Mouse (Mus musculus) embryonic facial prominence, embryonic 15.5 days (tissue): ENCODE results near the gene Slc4a11. TPM values are rescaled to one million over a fixed set of nuclear protein-coding genes. Genes with fewer than 3 reads are reported as not detected.

ENCODE experiments used
- ATAC-seq: fragments of 200-750 bp; cut with Nextera tagmentation; 2 replicates; pipeline ENCODE4 v1.8.0; 2017; ENCODE audit warnings: low read depth, moderate TSS enrichment; ENCODE audit not compliant: insufficient number of reproducible peaks, low FRiP score, low TSS enrichment
- H3K27ac ChIP-seq: fragments of 300-500 bp; sonication (generic); replicated peaks from 2 replicates; pipeline ENCODE4 v1.5.1; 2015; ENCODE audit warnings: mild to moderate bottlenecking, inconsistent platforms
- H3K27me3 ChIP-seq: fragments of 300-500 bp; sonication (generic); 2 replicates; pipeline ENCODE4 v1.6.1; 2015; ENCODE audit warnings: inconsistent platforms
- H3K36me3 ChIP-seq: fragments of 300-500 bp; sonication (generic); 2 replicates; pipeline ENCODE4 v1.6.1; 2015; ENCODE audit warnings: mild to moderate bottlenecking, inconsistent platforms
- H3K4me1 ChIP-seq: fragments of 300-500 bp; sonication (generic); 2 replicates; pipeline ENCODE4 v1.6.1; 2015; ENCODE audit warnings: inconsistent platforms
- H3K4me2 ChIP-seq: fragments of 300-500 bp; sonication (generic); replicated peaks from 2 replicates; pipeline ENCODE4 v1.6.1; 2015; ENCODE audit warnings: mild to moderate bottlenecking, inconsistent platforms
- H3K4me3 ChIP-seq: fragments of 300-500 bp; sonication (generic); replicated peaks from 2 replicates; pipeline ENCODE4 v1.5.1; 2015; ENCODE audit warnings: mild to moderate bottlenecking, inconsistent platforms
- H3K9ac ChIP-seq: fragments of 300-500 bp; sonication (generic); 2 replicates; pipeline ENCODE4 v1.6.1; 2015; ENCODE audit warnings: inconsistent platforms
- H3K9me3 ChIP-seq: fragments of 300-500 bp; sonication (generic); replicated peaks from 2 replicates; pipeline ENCODE4 v1.6.1; 2016; ENCODE audit warnings: inconsistent platforms
- WGBS: fragments of 180-500 bp; shearing (Covaris S2); methylation state at CpG from one replicate; pipeline ENCODE4 v1.1.7; 2015; 5-methylcytosine and 5-hydroxymethylcytosine counted together
- polyA plus RNA-seq: library from polyadenylated mRNA; unstranded; fragments of >200 nt; fragmentation: Nextera tagmentation; extraction: Ambion mirVana; gene quantifications from 2 replicates; pipeline ENCODE4 v1.2.1, GENCODE M21; 2015

Slc4a11 gene
- polyA plus RNA-seq = 4.7 and 5.4 TPM in 2 replicates

DNA sequence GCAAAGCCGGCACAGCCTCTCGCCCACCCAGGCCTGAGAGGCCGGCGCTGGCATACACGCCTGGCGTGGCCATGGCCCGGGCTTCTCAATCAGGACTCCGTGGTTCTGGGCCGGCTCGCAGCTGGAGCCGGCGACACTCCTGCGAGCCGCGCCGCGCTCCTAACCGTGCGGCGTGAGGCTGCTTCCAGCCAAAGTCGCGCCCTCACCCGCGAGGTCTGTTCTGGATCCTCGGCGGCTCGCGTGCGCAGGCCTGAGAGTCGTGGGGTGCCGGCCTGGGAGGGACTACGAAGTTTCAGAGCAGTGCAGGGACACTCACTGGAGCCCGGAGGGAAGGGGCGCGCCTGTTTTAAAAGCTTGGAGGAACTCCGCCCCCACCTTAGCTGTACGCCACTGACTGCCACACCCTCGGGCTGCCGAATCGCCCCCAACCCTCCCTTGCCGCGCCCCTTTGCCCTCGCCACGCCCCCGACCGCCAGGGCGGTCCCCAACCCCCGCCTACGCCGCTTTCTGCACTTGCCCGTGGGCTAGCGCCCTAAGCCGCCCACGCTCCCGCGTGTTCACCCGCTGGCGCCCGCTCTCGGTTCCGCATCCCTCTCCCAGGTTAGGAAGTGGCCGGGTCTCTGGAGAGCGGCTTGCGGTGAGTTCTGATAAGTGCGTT lies at the start of gene Slc4a11:
Slc4a11 (minus strand) TSS at position 367 of the 658 bp plus-strand sequence.
- Histone ChIP-seq H3K4me1 (peaks cover 19% of the 10 kb centered on the region), H3K4me2 (peak within 1 kb of the TSS; percentile 99), H3K9ac (peak within 1 kb of the TSS; percentile 37), H3K27me3 (peaks cover 29% of the 10 kb centered on the region), H3K9me3 (no peaks in the 10 kb centered on the region), H3K4me3 (peak within 1 kb of the TSS; percentile 62), H3K36me3 (no peaks in the 10 kb centered on the region), H3K27ac (no peak within 1 kb of the TSS)
- ATAC-seq = peak; percentile 82
- under 1% methylated on average over 65 of the region's 65 CpGs for WGBS

DNA sequence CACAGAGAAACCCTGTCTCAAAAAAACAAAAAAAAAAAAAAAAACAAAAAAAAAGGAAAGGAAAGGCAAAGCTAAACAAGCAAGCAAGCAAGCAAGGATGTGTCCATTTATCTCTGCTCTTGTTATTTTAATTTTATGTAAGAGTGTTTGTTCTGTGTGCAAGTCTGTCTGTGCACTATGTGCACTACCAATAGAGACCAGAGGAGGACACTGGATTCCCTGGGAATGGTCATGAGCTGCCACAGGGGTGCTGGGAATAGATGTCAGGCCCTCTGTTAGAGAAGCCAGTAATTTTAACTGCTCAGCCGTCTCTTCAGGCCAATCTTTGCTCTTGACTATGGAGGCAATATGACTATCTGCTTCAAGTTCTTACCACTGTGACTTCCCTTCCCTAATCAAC lies 46.3 kb upstream of the Slc4a11 start:
- H3K9ac ChIP-seq = no peak overlapping the region
- no peak for ATAC-seq
- WGBS = 95% methylated on average over 1 of the region's 1 CpGs
- no peak overlapping the region for H3K4me3 ChIP-seq
- no peaks in the 10 kb centered on the region for H3K9me3 ChIP-seq
- 0 out of 2 replicates have a peak, but pooled peaks cover 3% of the 10 kb centered on the region for H3K4me1 ChIP-seq
- no peak overlapping the region for H3K4me2 ChIP-seq
- no peaks in the 10 kb centered on the region for H3K27me3 ChIP-seq
- H3K27ac ChIP-seq = no peak overlapping the region
- peaks cover 95% of the 10 kb centered on the region for H3K36me3 ChIP-seq

DNA sequence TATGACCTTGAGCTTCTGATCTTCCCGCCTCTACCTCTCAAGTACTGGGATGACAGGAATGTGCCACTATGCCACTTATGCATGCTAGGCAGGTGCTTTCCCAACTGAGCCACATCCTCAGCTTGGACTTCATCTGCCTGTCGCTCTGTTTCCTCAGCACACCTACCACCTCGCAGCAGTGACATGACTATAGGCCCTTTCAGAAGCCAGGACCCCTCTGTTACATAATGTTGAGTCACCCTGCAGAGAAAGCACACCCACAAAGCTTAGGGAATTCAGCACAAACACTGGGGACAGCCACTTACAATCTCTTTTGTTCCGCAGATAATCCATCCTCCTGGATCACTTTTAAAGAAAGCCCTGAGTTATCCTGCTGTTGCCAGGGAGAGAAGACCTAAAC lies 42.8 kb upstream of the Slc4a11 start:
- no peak overlapping the region for H3K27ac ChIP-seq
- H3K4me1 ChIP-seq = 0 out of 2 replicates have a peak, but pooled peaks cover 3% of the 10 kb centered on the region
- no peaks in the 10 kb centered on the region for H3K9me3 ChIP-seq
- no peak overlapping the region for H3K4me2 ChIP-seq
- H3K36me3 ChIP-seq = peaks cover 92% of the 10 kb centered on the region
- no peak overlapping the region for H3K4me3 ChIP-seq
- H3K9ac ChIP-seq = no peak overlapping the region
- no peaks in the 10 kb centered on the region for H3K27me3 ChIP-seq
- no peak for ATAC-seq
- WGBS = 47% methylated on average over 4 of the region's 4 CpGs

DNA sequence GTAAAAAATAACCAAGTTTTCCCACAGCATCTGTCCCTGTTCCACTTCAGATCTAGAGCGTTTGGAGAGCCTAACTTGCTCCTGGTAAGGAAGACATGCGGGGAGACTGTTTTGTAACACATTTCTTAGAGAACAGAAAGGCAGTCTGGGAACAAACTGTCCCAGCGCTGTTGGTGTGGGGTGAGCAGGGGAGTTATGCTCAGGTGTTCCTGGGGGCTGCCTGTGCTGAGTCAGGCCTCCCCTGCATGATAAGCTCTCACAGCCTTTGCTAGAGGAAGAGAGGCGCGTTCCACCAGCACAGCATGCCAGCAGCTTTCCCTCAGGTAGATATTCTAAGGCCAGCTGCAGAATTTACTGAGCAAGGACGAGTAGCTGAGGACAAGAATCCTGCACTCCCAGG lies 40.7 kb upstream of the Slc4a11 start:
- Histone ChIP-seq H3K9ac (no peak overlapping the region), H3K4me3 (no peak overlapping the region), H3K27ac (no peak overlapping the region), H3K36me3 (peaks cover 85% of the 10 kb centered on the region), H3K9me3 (no peaks in the 10 kb centered on the region), H3K4me1 (0 out of 2 replicates have a peak, but pooled peaks cover 3% of the 10 kb centered on the region), H3K27me3 (no peaks in the 10 kb centered on the region), H3K4me2 (no peak overlapping the region)
- 76% methylated on average over 6 of the region's 6 CpGs for WGBS
- no peak for ATAC-seq

DNA sequence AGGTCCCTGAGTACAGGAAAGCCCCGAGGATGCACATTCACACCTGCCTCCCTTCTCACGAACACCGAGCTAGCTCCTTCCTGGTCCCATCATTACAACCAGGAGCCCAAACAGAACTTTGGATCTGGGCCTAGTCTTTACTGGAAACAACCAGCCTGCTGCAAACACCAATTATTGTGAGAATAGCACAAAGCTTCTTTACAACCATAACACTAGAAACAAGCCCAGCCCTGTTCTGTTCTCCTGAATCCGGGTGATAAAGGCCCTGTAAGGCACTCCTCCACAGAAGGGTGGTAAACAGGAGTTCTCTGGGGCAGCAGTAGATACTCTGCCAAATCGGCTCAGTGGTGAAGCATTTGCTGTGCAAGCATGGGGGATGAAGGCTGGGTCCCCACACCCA lies 38.0 kb upstream of the Slc4a11 start:
- H3K4me3 ChIP-seq = no peak overlapping the region

DNA sequence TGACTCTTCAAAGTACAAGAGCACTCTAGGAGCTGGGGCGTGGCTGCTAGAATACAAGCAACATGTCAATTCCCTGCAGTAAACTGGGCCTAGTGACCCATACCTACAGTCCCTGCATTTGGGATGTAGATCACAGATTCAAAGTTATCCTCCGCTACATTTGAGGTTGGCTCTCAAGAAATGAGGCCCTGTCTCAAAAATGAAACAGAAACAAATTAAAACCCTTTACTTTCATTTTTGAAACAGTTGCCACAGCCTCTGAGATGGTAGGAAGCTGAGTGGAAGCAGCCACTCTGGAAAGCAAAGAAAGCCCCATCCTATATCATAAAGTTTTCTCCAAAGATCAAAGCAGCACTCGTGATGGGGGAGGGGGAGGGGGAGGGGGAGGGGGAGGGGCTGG lies 36.1 kb upstream of the Slc4a11 start:
- no peaks in the 10 kb centered on the region for H3K27me3 ChIP-seq
- H3K9ac ChIP-seq = no peak overlapping the region
- H3K4me3 ChIP-seq = no peak overlapping the region
- no peak overlapping the region for H3K27ac ChIP-seq
- H3K36me3 ChIP-seq = peaks cover 83% of the 10 kb centered on the region
- no peak overlapping the region for H3K4me2 ChIP-seq
- H3K4me1 ChIP-seq = no peaks in the 10 kb centered on the region
- 95% methylated on average over 2 of the region's 3 CpGs for WGBS
- no peak for ATAC-seq
- no peaks in the 10 kb centered on the region for H3K9me3 ChIP-seq

More for the DNA sequence above, 38.0 kb upstream of the Slc4a11 start:
- H3K4me1 ChIP-seq = no peaks in the 10 kb centered on the region
- no peaks in the 10 kb centered on the region for H3K9me3 ChIP-seq
- 67% methylated on average over 5 of the region's 5 CpGs for WGBS
- no peak overlapping the region for H3K9ac ChIP-seq
- no peaks in the 10 kb centered on the region for H3K27me3 ChIP-seq
- peaks cover 82% of the 10 kb centered on the region for H3K36me3 ChIP-seq
- H3K27ac ChIP-seq = no peak overlapping the region
- ATAC-seq = no peak
- no peak overlapping the region for H3K4me2 ChIP-seq

DNA sequence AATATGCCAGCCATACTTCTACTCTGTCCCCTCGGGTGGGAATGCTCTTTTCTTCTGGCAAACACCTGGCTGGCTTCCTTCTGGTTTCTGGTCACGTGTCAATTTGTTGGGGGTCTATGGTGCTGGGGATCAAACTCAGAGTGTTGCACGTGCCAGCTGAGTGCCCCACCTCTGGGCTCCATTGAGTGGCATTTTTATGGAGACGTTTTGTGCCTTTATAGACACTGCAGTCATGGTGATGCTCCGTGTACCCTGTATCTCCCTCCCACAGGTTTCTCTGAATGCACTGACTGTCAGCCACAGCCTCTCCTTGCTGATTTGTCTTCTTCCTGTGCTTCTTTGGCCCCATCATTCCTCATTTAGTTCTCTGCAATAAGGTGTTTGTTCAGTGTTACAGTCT lies 34.5 kb upstream of the Slc4a11 start:
- no peaks in the 10 kb centered on the region for H3K4me1 ChIP-seq
- H3K9me3 ChIP-seq = no peaks in the 10 kb centered on the region
- no peak overlapping the region for H3K9ac ChIP-seq
- H3K4me3 ChIP-seq = no peak overlapping the region
- no peaks in the 10 kb centered on the region for H3K27me3 ChIP-seq
- ATAC-seq = no peak
- H3K4me2 ChIP-seq = no peak overlapping the region
- WGBS = 76% methylated on average over 5 of the region's 5 CpGs
- H3K36me3 ChIP-seq = peaks cover 84% of the 10 kb centered on the region
- no peak overlapping the region for H3K27ac ChIP-seq

DNA sequence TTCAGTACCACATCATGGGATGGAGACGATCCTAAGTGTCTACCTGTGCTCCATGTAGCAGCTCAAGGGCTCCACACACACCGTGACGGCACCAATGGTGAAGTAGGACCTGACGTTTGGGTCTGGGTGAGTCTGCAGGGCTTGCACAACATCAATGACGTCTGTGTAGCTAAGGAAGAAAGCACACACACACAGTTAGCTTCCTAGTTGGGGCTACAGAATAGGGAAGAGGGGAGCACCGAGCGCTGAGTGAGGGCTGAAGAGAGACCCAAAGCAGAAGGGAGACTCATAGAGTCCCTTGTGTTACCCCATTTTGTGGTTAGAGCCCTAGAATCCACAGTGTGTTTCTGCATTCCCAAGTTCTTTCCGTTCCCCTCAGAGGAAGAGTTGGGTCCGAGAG lies 33.4 kb upstream of the Slc4a11 start:
- Histone ChIP-seq H3K4me1 (no peaks in the 10 kb centered on the region), H3K27ac (no peak overlapping the region), H3K27me3 (no peaks in the 10 kb centered on the region), H3K9me3 (no peaks in the 10 kb centered on the region), H3K4me2 (no peak overlapping the region), H3K36me3 (peaks cover 86% of the 10 kb centered on the region), H3K9ac (no peak overlapping the region), H3K4me3 (no peak overlapping the region)
- no peak for ATAC-seq
- 86% methylated on average over 9 of the region's 9 CpGs for WGBS

DNA sequence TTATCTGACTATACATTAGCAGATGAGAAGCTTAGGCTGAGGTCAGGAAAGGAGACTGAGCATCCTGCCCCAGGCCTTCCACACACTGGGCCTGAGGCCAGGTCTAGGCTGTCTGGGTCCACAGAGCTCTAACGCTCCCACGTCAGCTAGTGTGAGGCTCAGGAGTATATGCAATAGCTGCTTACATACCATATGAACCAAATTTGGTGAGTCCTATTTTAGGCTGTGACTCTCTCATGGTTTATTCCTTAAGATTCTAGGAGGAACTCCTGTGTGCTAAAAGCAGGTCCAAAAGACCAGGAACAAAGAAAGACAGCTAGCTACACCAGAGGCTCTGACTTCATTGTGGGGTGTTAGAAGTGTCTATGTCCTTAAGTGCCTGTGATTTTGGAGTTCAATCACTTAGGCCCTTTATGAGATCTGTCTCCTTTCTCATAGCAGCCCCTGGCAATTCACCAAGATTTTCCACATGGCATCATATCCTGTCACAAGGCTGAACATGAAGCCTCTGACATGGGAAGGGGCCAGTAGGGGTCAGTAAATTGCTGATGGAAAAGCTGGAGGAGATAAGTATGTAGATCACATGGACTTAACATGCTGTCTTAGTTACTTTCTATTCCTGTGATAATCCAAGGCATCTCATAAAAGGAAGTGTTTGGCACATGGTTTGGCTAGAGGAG lies 31.7 kb upstream of the Slc4a11 start:
- Histone ChIP-seq H3K9ac (no peak overlapping the region), H3K27me3 (no peaks in the 10 kb centered on the region), H3K27ac (no peak overlapping the region), H3K4me1 (no peaks in the 10 kb centered on the region), H3K36me3 (peaks cover 89% of the 10 kb centered on the region), H3K9me3 (no peaks in the 10 kb centered on the region), H3K4me3 (no peak overlapping the region), H3K4me2 (no peak overlapping the region)
- 95% methylated on average over 2 of the region's 2 CpGs for WGBS
- ATAC-seq = no peak

DNA sequence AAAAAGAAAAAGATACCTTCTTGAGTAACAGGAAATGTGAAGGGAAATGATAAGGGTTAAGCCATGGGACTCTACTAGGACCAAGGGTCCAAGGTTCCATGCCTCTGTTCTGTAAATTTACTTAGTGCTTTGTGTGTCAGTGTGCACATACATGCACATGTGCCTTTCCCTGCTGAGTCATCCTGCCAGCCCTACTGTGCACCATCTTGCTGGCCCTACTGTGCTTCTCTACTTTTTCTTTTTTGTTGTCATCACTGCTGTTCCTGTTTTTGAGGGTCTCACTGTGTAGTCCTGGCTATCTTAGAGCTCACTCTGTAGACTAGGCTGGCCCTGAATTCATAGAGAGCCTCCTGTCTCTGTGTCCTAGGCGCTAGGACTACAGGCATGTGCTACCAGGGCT lies 30.4 kb upstream of the Slc4a11 start:
- Histone ChIP-seq H3K27ac (no peak overlapping the region), H3K27me3 (no peaks in the 10 kb centered on the region), H3K9ac (no peak overlapping the region), H3K9me3 (no peaks in the 10 kb centered on the region), H3K36me3 (peaks cover 91% of the 10 kb centered on the region), H3K4me1 (no peaks in the 10 kb centered on the region), H3K4me3 (no peak overlapping the region), H3K4me2 (no peak overlapping the region)
- 90% methylated on average over 1 of the region's 1 CpGs for WGBS
- ATAC-seq = no peak

DNA sequence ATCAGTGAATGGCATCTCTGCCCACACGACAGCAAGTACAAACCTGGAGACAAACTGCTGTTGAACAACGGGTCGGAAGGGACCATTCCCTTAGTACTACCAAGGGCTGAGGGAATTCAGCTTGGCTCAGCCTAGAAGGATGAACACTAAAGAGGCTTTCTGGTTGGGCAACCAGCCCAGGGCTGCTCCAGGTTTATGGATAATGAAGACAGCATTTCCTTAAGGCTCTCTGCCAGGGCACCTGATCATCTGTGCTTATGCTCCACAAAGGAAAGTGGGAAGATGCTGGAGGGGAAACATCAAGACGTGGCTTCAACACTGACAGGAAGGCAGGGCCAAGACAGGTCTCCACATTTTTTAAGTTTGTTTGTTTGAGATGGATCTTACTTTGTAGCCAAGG lies 27.1 kb upstream of the Slc4a11 start:
- no peak overlapping the region for H3K4me3 ChIP-seq
- no peaks in the 10 kb centered on the region for H3K9me3 ChIP-seq
- H3K27ac ChIP-seq = no peak overlapping the region
- no peak for ATAC-seq
- H3K4me2 ChIP-seq = no peak overlapping the region
- H3K4me1 ChIP-seq = no peaks in the 10 kb centered on the region
- peaks cover 72% of the 10 kb centered on the region for H3K36me3 ChIP-seq
- no peak overlapping the region for H3K9ac ChIP-seq
- H3K27me3 ChIP-seq = no peaks in the 10 kb centered on the region
- WGBS = 74% methylated on average over 4 of the region's 4 CpGs

DNA sequence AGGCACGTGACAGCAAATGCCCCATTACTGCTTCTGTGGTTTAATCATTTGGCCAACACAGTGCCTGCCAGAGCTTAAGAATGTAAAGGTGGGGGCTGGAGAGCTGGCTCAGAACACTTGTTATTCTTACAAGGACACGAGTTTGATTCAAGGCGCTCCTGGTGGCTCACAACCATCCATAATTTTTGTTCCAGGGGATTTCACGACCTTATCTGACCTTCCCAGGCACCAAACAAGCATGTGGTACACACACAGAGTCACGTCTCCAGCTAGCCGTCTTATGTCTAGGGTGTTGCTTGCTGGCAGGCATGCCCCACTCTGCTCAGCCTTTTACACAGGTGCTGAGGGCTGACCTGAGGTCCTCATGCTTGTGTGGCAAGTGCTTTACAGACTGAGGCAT lies 20.6 kb upstream of the Slc4a11 start:
- H3K4me2 ChIP-seq = no peak overlapping the region
- H3K4me3 ChIP-seq = no peak overlapping the region
- no peaks in the 10 kb centered on the region for H3K4me1 ChIP-seq
- no peak overlapping the region for H3K27ac ChIP-seq
- H3K9me3 ChIP-seq = no peaks in the 10 kb centered on the region
- ATAC-seq = no peak
- peaks cover 39% of the 10 kb centered on the region for H3K36me3 ChIP-seq
- no peaks in the 10 kb centered on the region for H3K27me3 ChIP-seq
- no peak overlapping the region for H3K9ac ChIP-seq
- WGBS = 71% methylated on average over 6 of the region's 6 CpGs
